9 mouse cellular contexts compared by ENCODE assay signal in genomic region chr17:74341151-74341550, GRCm38 (mm10). TPM values are rescaled to one million over a fixed set of nuclear protein-coding genes. Genes with fewer than 3 reads are reported as not detected.
DNase-seq lines count a peak whose midpoint lies in the region; ATAC-seq and TF ChIP-seq lines count a peak whose summit lies in the region.
"Had no signal": no experiment of that assay in that cellular context is flagged by ENCODE, and none has a peak within 500 bp of the region (broad histone marks: within the 10 kb centered on the region; RNA-seq: fewer than 3 reads in every experiment).

No protein-coding gene starts in this region.

- H3K27ac ChIP-seq in liver, adult 2 months (replicated peaks; ENCODE audit: insufficient read depth, low read depth, low read length) = no peak overlapping the region
- H3K27ac ChIP-seq in forebrain, embryonic 13.5 days = no peak overlapping the region
- no peak overlapping the region for H3K27ac ChIP-seq in limb, embryonic 14.5 days (replicated peaks; ENCODE audit: low read depth, low read length)
- no peak overlapping the region for H3K27ac ChIP-seq in olfactory bulb, adult 2 months (ENCODE audit: insufficient read depth, low read depth, low read length)

- WGBS in liver, adult 2 months = 40% methylated on average over 5 of the region's 5 CpGs
- WGBS in forebrain, embryonic 13.5 days = 62% methylated on average over 5 of the region's 5 CpGs
- WGBS in limb, embryonic 14.5 days = 63% methylated on average over 5 of the region's 5 CpGs
- 32% methylated on average over 5 of the region's 5 CpGs for WGBS in olfactory bulb, adult 2 months

- H3K9me3 ChIP-seq in forebrain, embryonic 13.5 days (replicated peaks) = no peaks in the 10 kb centered on the region
- no peaks in the 10 kb centered on the region for H3K9me3 ChIP-seq in limb, embryonic 14.5 days (ENCODE audit: control insufficient read depth, low read length)

- H3K27me3 ChIP-seq in liver, adult 2 months (ENCODE audit: control insufficient read depth, insufficient read depth, low read length) = no peaks in the 10 kb centered on the region
- H3K27me3 ChIP-seq in forebrain, embryonic 13.5 days = no peaks in the 10 kb centered on the region
- no peaks in the 10 kb centered on the region for H3K27me3 ChIP-seq in limb, embryonic 14.5 days (ENCODE audit: control insufficient read depth, insufficient read depth, low read length)

- H3K36me3 ChIP-seq in liver, adult 2 months (ENCODE audit: control insufficient read depth, insufficient read depth, low read length) = no peaks in the 10 kb centered on the region
- peaks cover 9% of the 10 kb centered on the region for H3K36me3 ChIP-seq in forebrain, embryonic 13.5 days (ENCODE audit: poor library complexity, severe bottlenecking)
- peaks cover 3% of the 10 kb centered on the region; the same call in 1 of the 2 replicates for H3K36me3 ChIP-seq in limb, embryonic 14.5 days (ENCODE audit: control insufficient read depth, insufficient read depth, low read length)

- H3K4me1 ChIP-seq in liver, adult 2 months (ENCODE audit: control insufficient read depth, insufficient read depth, low read length) = peaks cover 18% of the 10 kb centered on the region; the same call in 1 of the 2 replicates
- H3K4me1 ChIP-seq in forebrain, embryonic 13.5 days = peaks cover 43% of the 10 kb centered on the region
- H3K4me1 ChIP-seq in limb, embryonic 14.5 days (ENCODE audit: control insufficient read depth, insufficient read depth, low read length) = peaks cover 12% of the 10 kb centered on the region
- H3K4me1 ChIP-seq in olfactory bulb, adult 2 months (ENCODE audit: control insufficient read depth, insufficient read depth, low read length) = peaks cover 10% of the 10 kb centered on the region; the same call in 1 of the 2 replicates

- peaks cover 34% of the 10 kb centered on the region; the same call in 1 of the 2 replicates for H3K79me2 ChIP-seq in liver, adult 2 months (ENCODE audit: control insufficient read depth, insufficient read depth, low read length)

- DNase-seq in liver, adult 2 months (ENCODE audit: extremely low read depth, low read depth, low spot score) = peak; percentile 31
- DNase-seq in liver = no peak
- DNase-seq in limb, embryonic 14.5 days (ENCODE audit: low spot score) = no peak
- no peak for DNase-seq in thymus, postnatal 10 days (ENCODE audit: low spot score in 2 of 2)
- DNase-seq in thymus, postnatal 14 days = no peak
- DNase-seq: cerebellum, adult 18-20 months; lung, postnatal 10 days had no signal

- H3K4me2 ChIP-seq in forebrain, embryonic 13.5 days = peak overlapping the region; percentile 76
- H3K4me2 ChIP-seq in limb, embryonic 14.5 days (replicated peaks; ENCODE audit: low read depth, low read length, severe bottlenecking) = no peak overlapping the region

- no peak overlapping the region for H3K9ac ChIP-seq in liver, adult 2 months (ENCODE audit: low read depth, low read length)
- H3K9ac ChIP-seq in forebrain, embryonic 13.5 days = peak overlapping the region; percentile 9; the same call in 1 of the 2 replicates
- H3K9ac ChIP-seq in limb, embryonic 14.5 days (ENCODE audit: low read depth, low read length, severe bottlenecking) = no peak overlapping the region

- no peak for TF ChIP-seq POLR2A in liver, adult 2 months (IDR thresholded peaks at IDR 0.05; ENCODE audit: extremely low read depth, insufficient read depth, low read length)
- TF ChIP-seq POLR2A in limb, embryonic 14.5 days (IDR thresholded peaks at IDR 0.05; ENCODE audit: borderline replicate concordance, extremely low read depth, insufficient read depth, insufficient read length) = no peak
- no peak for TF ChIP-seq POLR2A in olfactory bulb, adult 2 months (IDR thresholded peaks at IDR 0.05; ENCODE audit: insufficient read depth, low read depth, low read length)

- no peak overlapping the region for H3K4me3 ChIP-seq in liver, adult 2 months (ENCODE audit: insufficient read depth, low read depth, low read length)
- peak overlapping the region; percentile 98 for H3K4me3 ChIP-seq in forebrain, embryonic 13.5 days
- peak overlapping the region; percentile 95; the same call in 1 of the 2 replicates for H3K4me3 ChIP-seq in limb, embryonic 14.5 days (replicated peaks; ENCODE audit: low read length)
- 0 out of 2 replicates have a peak overlapping the region, but pooled peaks have one; percentile 15 for H3K4me3 ChIP-seq in olfactory bulb, adult 2 months (ENCODE audit: insufficient read depth, low read depth, low read length)

- no peak for ATAC-seq in forebrain, embryonic 13.5 days
- no peak for ATAC-seq in limb, embryonic 14.5 days (ENCODE audit: low FRiP score, low read depth)

- no peak for TF ChIP-seq CTCF in liver, adult 2 months (IDR thresholded peaks at IDR 0.05; ENCODE audit: low read depth, low read length)
- TF ChIP-seq CTCF in olfactory bulb, adult 2 months (IDR thresholded peaks at IDR 0.05; ENCODE audit: insufficient read depth, low read depth, low read length) = no peak

RNA-seq across cellular contexts. Expression of gene Spast, which starts 2.4 kb away (rescaled TPM):
- 15.0 and 16.8 TPM in 2 replicates for total RNA-seq in liver, adult 2 months (2014; rRNA removed)
- polyA plus RNA-seq in liver, adult 2 months (2012; rRNA removed) = 5.6 and 6.1 TPM in 2 replicates
- polyA plus RNA-seq in forebrain, embryonic 13.5 days (2015; fragmentation: Nextera tagmentation; extraction: Ambion mirVana) = 25.3 and 25.7 TPM in 2 replicates
- polyA plus RNA-seq in limb, embryonic 14.5 days (2012; rRNA removed) = 23.7 and 24.0 TPM in 2 replicates
- 28.3 and 32.4 TPM in 2 replicates for polyA plus RNA-seq in limb, embryonic 14.5 days (2014; fragmentation: Nextera tagmentation; extraction: Ambion mirVana)
- polyA plus RNA-seq in olfactory bulb, adult 2 months (2012; ENCODE audit: insufficient read depth, insufficient read length, low replicate concordance, missing spikeins) = not detected in 2 replicates

RNA-seq across cellular contexts. Expression of gene Dpy30, which starts 17.4 kb away (rescaled TPM):
- 22.1 and 29.2 TPM in 2 replicates for total RNA-seq in liver, adult 2 months (2014; rRNA removed)
- 30.4 and 34.7 TPM in 2 replicates for polyA plus RNA-seq in liver, adult 2 months (2012; rRNA removed)
- 255 and 275 TPM in 2 replicates for polyA plus RNA-seq in forebrain, embryonic 13.5 days (2015; fragmentation: Nextera tagmentation; extraction: Ambion mirVana)
- polyA plus RNA-seq in limb, embryonic 14.5 days (2012; rRNA removed) = 99.4 and 130 TPM in 2 replicates
- polyA plus RNA-seq in limb, embryonic 14.5 days (2014; fragmentation: Nextera tagmentation; extraction: Ambion mirVana) = 184 and 204 TPM in 2 replicates
- not detected in 2 replicates for polyA plus RNA-seq in olfactory bulb, adult 2 months (2012; ENCODE audit: insufficient read depth, insufficient read length, low replicate concordance, missing spikeins)

RNA-seq across cellular contexts. Expression of gene Memo1, which starts 45.8 kb away (rescaled TPM):
- total RNA-seq in liver, adult 2 months (2014; rRNA removed) = 31.8 and 36.6 TPM in 2 replicates
- polyA plus RNA-seq in liver, adult 2 months (2012; rRNA removed) = 34.5 and 36.0 TPM in 2 replicates
- polyA plus RNA-seq in forebrain, embryonic 13.5 days (2015; fragmentation: Nextera tagmentation; extraction: Ambion mirVana) = 73.5 and 81.0 TPM in 2 replicates
- 73.6 and 75.0 TPM in 2 replicates for polyA plus RNA-seq in limb, embryonic 14.5 days (2012; rRNA removed)
- polyA plus RNA-seq in limb, embryonic 14.5 days (2014; fragmentation: Nextera tagmentation; extraction: Ambion mirVana) = 97.1 and 98.9 TPM in 2 replicates
- polyA plus RNA-seq in olfactory bulb, adult 2 months (2012; ENCODE audit: insufficient read depth, insufficient read length, low replicate concordance, missing spikeins) = not detected in 2 replicates

RNA-seq across cellular contexts. Expression of gene Slc30a6, which starts 54.3 kb away (rescaled TPM):
- 22.7 and 23.6 TPM in 2 replicates for total RNA-seq in liver, adult 2 months (2014; rRNA removed)
- 13.5 and 14.4 TPM in 2 replicates for polyA plus RNA-seq in liver, adult 2 months (2012; rRNA removed)
- 28.8 and 33.2 TPM in 2 replicates for polyA plus RNA-seq in forebrain, embryonic 13.5 days (2015; fragmentation: Nextera tagmentation; extraction: Ambion mirVana)
- polyA plus RNA-seq in limb, embryonic 14.5 days (2012; rRNA removed) = 38.8 and 43.8 TPM in 2 replicates
- 36.4 and 41.1 TPM in 2 replicates for polyA plus RNA-seq in limb, embryonic 14.5 days (2014; fragmentation: Nextera tagmentation; extraction: Ambion mirVana)
- polyA plus RNA-seq in olfactory bulb, adult 2 months (2012; ENCODE audit: insufficient read depth, insufficient read length, low replicate concordance, missing spikeins) = not detected in 2 replicates

Comparison
In these comparisons a context has a peak if more than half of its experiments do, and no peak if none do; other contexts are left out.
1. RNA of gene Dpy30, which starts 17.4 kb away (polyA plus RNA-seq): 255 to 275 TPM in forebrain, embryonic 13.5 days, 99.4 to 204 TPM in limb, embryonic 14.5 days and 30.4 to 34.7 TPM in liver, adult 2 months; not detected in olfactory bulb, adult 2 months; every median in the first group is over 10 times any median in the second.